Mouse (Mus musculus) neural tube, embryonic 10.5 days (tissue): Measurements from ENCODE around the gene Adamtsl1.
A peak's percentile ranks its signal among the peaks of the same experiment; 100 is the strongest.

Source experiments
- DNase-seq: peaks from one replicate; pipeline ENCODE4 v3.0.0-alpha.2; 2017; ENCODE audit warnings: low spot score; ENCODE audit errors: extremely low spot score

Gene Adamtsl1

GRCm38 (mm10) chr4:86046881-86047280 is 532.9 kb downstream of the Adamtsl1 start:
- no peak for DNase-seq

- peak; percentile 82 for DNase-seq
Measured at GRCm38 (mm10) chr4:86053487-86054237, 539.7 kb downstream of the Adamtsl1 start.

- DNase-seq, result no peak
Measured at GRCm38 (mm10) chr4:86060614-86061013, 546.6 kb downstream of the Adamtsl1 start.

GRCm38 (mm10) chr4:86068376-86068775 is 554.4 kb downstream of the Adamtsl1 start:
- no peak for DNase-seq

- DNase-seq, result no peak
Measured at GRCm38 (mm10) chr4:86068875-86069718, 555.1 kb downstream of the Adamtsl1 start.

- DNase-seq, result no peak
Measured at GRCm38 (mm10) chr4:86074871-86075270, 560.9 kb downstream of the Adamtsl1 start.

GRCm38 (mm10) chr4:86077355-86077754 is 563.4 kb downstream of the Adamtsl1 start:
- no peak for DNase-seq

- no peak for DNase-seq
Measured at GRCm38 (mm10) chr4:86077854-86078253, 563.9 kb downstream of the Adamtsl1 start.

GRCm38 (mm10) chr4:86087508-86087907 is 573.5 kb downstream of the Adamtsl1 start:
- DNase-seq, result no peak

GRCm38 (mm10) chr4:86103207-86103606 is 589.2 kb downstream of the Adamtsl1 start:
- DNase-seq, result no peak

- no peak for DNase-seq
Measured at GRCm38 (mm10) chr4:86108325-86108724, 594.4 kb downstream of the Adamtsl1 start.

- no peak for DNase-seq
Measured at GRCm38 (mm10) chr4:86119067-86119466, 605.1 kb downstream of the Adamtsl1 start.

GRCm38 (mm10) chr4:86122431-86122830 is 608.5 kb downstream of the Adamtsl1 start:
- DNase-seq, result no peak

- DNase-seq, result no peak
Measured at GRCm38 (mm10) chr4:86124374-86124773, 610.4 kb downstream of the Adamtsl1 start.

- DNase-seq, result no peak
Measured at GRCm38 (mm10) chr4:86126636-86127035, 612.7 kb downstream of the Adamtsl1 start.

- DNase-seq, result no peak
Measured at GRCm38 (mm10) chr4:86158551-86158950, 644.6 kb downstream of the Adamtsl1 start.

GRCm38 (mm10) chr4:86159362-86159761 is 645.4 kb downstream of the Adamtsl1 start:
- no peak for DNase-seq

- no peak for DNase-seq
Measured at GRCm38 (mm10) chr4:86170763-86171162, 656.8 kb downstream of the Adamtsl1 start.

- DNase-seq, result no peak
Measured at GRCm38 (mm10) chr4:86171461-86171860, 657.5 kb downstream of the Adamtsl1 start.

GRCm38 (mm10) chr4:86177471-86177870 is 663.5 kb downstream of the Adamtsl1 start:
- no peak for DNase-seq

- DNase-seq, result no peak
Measured at GRCm38 (mm10) chr4:86178116-86178515, 664.1 kb downstream of the Adamtsl1 start.

- peak; percentile 51 for DNase-seq
Measured at GRCm38 (mm10) chr4:86183701-86184173, 669.8 kb downstream of the Adamtsl1 start.
